ENCODE assay signal across 16 mouse cellular contexts in the genomic region with DNA sequence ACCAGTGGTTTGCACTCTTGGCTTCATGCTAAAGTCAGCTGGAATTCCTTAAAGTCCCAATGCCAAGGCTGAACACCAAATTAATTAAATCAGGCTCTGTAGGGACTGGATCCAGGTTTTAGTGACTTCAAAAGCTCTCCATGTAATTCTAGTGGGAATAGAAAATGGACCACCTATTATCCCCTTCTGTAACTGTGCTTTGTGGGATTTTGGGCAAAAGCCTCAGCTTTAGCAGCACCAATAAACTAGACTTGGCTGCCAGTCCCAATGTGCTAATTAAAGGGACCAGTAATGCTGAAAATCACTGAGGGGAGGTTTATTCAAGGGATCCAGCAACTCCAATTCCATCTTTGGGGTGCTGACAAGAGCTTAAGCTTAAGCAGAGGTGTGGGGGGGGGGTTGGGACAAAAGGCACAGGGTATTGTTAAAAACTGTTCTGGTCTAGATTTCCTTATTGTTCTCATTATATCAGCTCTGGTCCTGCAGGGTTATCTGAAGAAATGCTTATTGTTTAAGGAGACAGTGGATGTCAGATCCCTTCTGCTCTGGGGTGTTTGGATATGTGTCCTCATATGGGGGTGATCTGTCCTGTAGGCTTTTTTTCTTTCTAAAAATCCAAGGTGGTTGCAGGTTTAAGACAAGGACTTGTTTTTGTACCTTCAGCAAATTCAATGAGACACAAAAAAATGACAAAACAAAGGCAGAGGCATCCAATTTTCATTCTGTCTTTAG.
A peak's percentile ranks its signal among the peaks of the same experiment; 100 is the strongest.
DNase-seq lines count a peak whose midpoint lies in the region; ATAC-seq and TF ChIP-seq lines count a peak whose summit lies in the region.
"Had no signal": no experiment of that assay in that cellular context is flagged by ENCODE, and none has a peak within 500 bp of the region (broad histone marks: within the 10 kb centered on the region; RNA-seq: fewer than 3 reads in every experiment).

No protein-coding gene starts in this region.

- H3K27me3 ChIP-seq in lung, embryonic 14.5 days (ENCODE audit: insufficient read depth, low read length): no peaks in the 10 kb centered on the region
- H3K27me3 ChIP-seq in liver, postnatal 0 days (ENCODE audit: insufficient read depth, low read length): no peaks in the 10 kb centered on the region
- H3K27me3 ChIP-seq: heart, embryonic 13.5 days; liver, embryonic 12.5 days; neural tube, embryonic 12.5 days; stomach, embryonic 15.5 days had no signal

- H3K27ac ChIP-seq in lung, embryonic 14.5 days (ENCODE audit: low read depth): no peak overlapping the region
- no peak overlapping the region for H3K27ac ChIP-seq in liver, postnatal 0 days (ENCODE audit: low read depth)
- H3K27ac ChIP-seq: heart, embryonic 13.5 days; liver, embryonic 12.5 days; neural tube, embryonic 12.5 days; stomach, embryonic 15.5 days had no signal

- no peak overlapping the region for H3K4me2 ChIP-seq in lung, embryonic 14.5 days
- H3K4me2 ChIP-seq in liver, postnatal 0 days (ENCODE audit: low read depth, low read length): no peak overlapping the region
- H3K4me2 ChIP-seq: heart, embryonic 13.5 days; liver, embryonic 12.5 days; neural tube, embryonic 12.5 days; stomach, embryonic 15.5 days had no signal

- no peak for TF ChIP-seq CTCF in lung, embryonic 14.5 days (IDR thresholded peaks at IDR 0.05; ENCODE audit: low read depth)
- no peak for TF ChIP-seq CTCF in liver, postnatal 0 days (IDR thresholded peaks at IDR 0.05; ENCODE audit: low read depth)

- no peaks in the 10 kb centered on the region for H3K4me1 ChIP-seq in lung, embryonic 14.5 days (ENCODE audit: insufficient read depth)
- H3K4me1 ChIP-seq in liver, postnatal 0 days (ENCODE audit: insufficient read depth): no peaks in the 10 kb centered on the region
- H3K4me1 ChIP-seq: heart, embryonic 13.5 days; liver, embryonic 12.5 days; neural tube, embryonic 12.5 days; stomach, embryonic 15.5 days had no signal

- no peaks in the 10 kb centered on the region for H3K36me3 ChIP-seq in lung, embryonic 14.5 days (ENCODE audit: insufficient read depth)
- no peaks in the 10 kb centered on the region for H3K36me3 ChIP-seq in liver, postnatal 0 days (replicated peaks; ENCODE audit: insufficient read depth, low read length)
- H3K36me3 ChIP-seq: heart, embryonic 13.5 days; liver, embryonic 12.5 days; neural tube, embryonic 12.5 days; stomach, embryonic 15.5 days had no signal

- H3K4me3 ChIP-seq in lung, embryonic 14.5 days (ENCODE audit: low read depth, low read length): no peak overlapping the region
- H3K4me3 ChIP-seq in liver, postnatal 0 days (ENCODE audit: low read depth, low read length): no peak overlapping the region
- H3K4me3 ChIP-seq: heart, embryonic 13.5 days; liver, embryonic 12.5 days; neural tube, embryonic 12.5 days; stomach, embryonic 15.5 days had no signal

- H3K9me3 ChIP-seq in lung, embryonic 14.5 days (ENCODE audit: low read depth, low read length): no peaks in the 10 kb centered on the region
- no peaks in the 10 kb centered on the region for H3K9me3 ChIP-seq in liver, postnatal 0 days (ENCODE audit: low read length)
- H3K9me3 ChIP-seq: heart, embryonic 13.5 days; liver, embryonic 12.5 days; neural tube, embryonic 12.5 days; stomach, embryonic 15.5 days had no signal

- TF ChIP-seq EP300 in liver, postnatal 0 days (IDR thresholded peaks at IDR 0.05; ENCODE audit: low read depth): no peak

- H3K9ac ChIP-seq in lung, embryonic 14.5 days: no peak overlapping the region
- H3K9ac ChIP-seq in liver, postnatal 0 days (replicated peaks): no peak overlapping the region
- H3K9ac ChIP-seq: heart, embryonic 13.5 days; liver, embryonic 12.5 days; neural tube, embryonic 12.5 days; stomach, embryonic 15.5 days had no signal

- no peak for DNase-seq in frontal cortex, postnatal 14 days (ENCODE audit: low spot score in 2 of 2)
- DNase-seq in lung, embryonic 14.5 days: peak; percentile 29
- DNase-seq in lung, postnatal 10 days: no peak
- DNase-seq in brain, embryonic 18.5 days (ENCODE audit: low read depth, low spot score): peak; percentile 45
- DNase-seq in layer of hippocampus, adult 9-11 months: peak; percentile 12
- DNase-seq in liver: no peak
- DNase-seq in liver, postnatal 0 days: no peak
- DNase-seq: cerebellum, adult 8-10 months; kidney, adult 18-20 months; kidney, postnatal 14 days had no signal

- ATAC-seq in frontal cortex, adult (ENCODE audit: low TSS enrichment): peak; percentile 78
- no peak for ATAC-seq in lung, embryonic 14.5 days (ENCODE audit: insufficient read depth)
- ATAC-seq in liver, postnatal 0 days: no peak
- ATAC-seq: liver, embryonic 12.5 days; lung, postnatal 0 days had no signal

Comparison
In these comparisons a context has a peak if more than half of its experiments do, and no peak if none do; other contexts are left out.
1. DNase-seq: peak in lung, embryonic 14.5 days (single experiment), brain, embryonic 18.5 days (single experiment) and layer of hippocampus, adult 9-11 months (single experiment); none in frontal cortex, postnatal 14 days (0 of 2), lung, postnatal 10 days (single experiment), liver (single experiment) and liver, postnatal 0 days (single experiment).